Mouse (Mus musculus) forebrain, embryonic 16.5 days (tissue): Measurements from ENCODE around the gene Vmn2r31. TPM values are rescaled to one million over a fixed set of nuclear protein-coding genes. Genes with fewer than 3 reads are reported as not detected.
"Not testable (repeated sequence)": the region's sequence is repeated elsewhere in the genome, so short reads cannot be mapped to it uniquely, and the experiment has no call there.

Experiments used
- ATAC-seq: fragments of 200-750 bp; cut with Nextera tagmentation; 2 replicates; pipeline ENCODE4 v1.8.0; 2017; ENCODE audit warnings: mild to moderate bottlenecking, moderate library complexity
- H3K27ac ChIP-seq: fragments of 300-500 bp; sonication (generic); 2 replicates; pipeline ENCODE4 v1.5.1; 2014; ENCODE audit warnings: low read length, control low read depth
- H3K27me3 ChIP-seq: fragments of 300-500 bp; sonication (generic); replicated peaks from 2 replicates; pipeline ENCODE4 v1.6.1; 2014; ENCODE audit warnings: low read length; ENCODE audit not compliant: control insufficient read depth, insufficient read depth
- H3K36me3 ChIP-seq: fragments of 300-500 bp; sonication (generic); 2 replicates; pipeline ENCODE4 v1.6.1; 2014; ENCODE audit not compliant: control insufficient read depth, insufficient read depth
- H3K4me1 ChIP-seq: fragments of 300-500 bp; sonication (generic); replicated peaks from 2 replicates; pipeline ENCODE4 v1.6.1; 2014; ENCODE audit warnings: low read length; ENCODE audit not compliant: control insufficient read depth, insufficient read depth
- H3K4me2 ChIP-seq: fragments of 300-500 bp; sonication (generic); 2 replicates; pipeline ENCODE4 v1.6.1; 2014; ENCODE audit warnings: mild to moderate bottlenecking, low read length, control low read depth
- H3K4me3 ChIP-seq: fragments of 300-500 bp; sonication (generic); replicated peaks from 2 replicates; pipeline ENCODE4 v1.5.1; 2014; ENCODE audit warnings: mild to moderate bottlenecking, low read length, control low read depth
- H3K9ac ChIP-seq: fragments of 300-500 bp; sonication (generic); replicated peaks from 2 replicates; pipeline ENCODE4 v1.6.1; 2014; ENCODE audit warnings: low read depth, low read length, control low read depth
- H3K9me3 ChIP-seq: fragments of 300-500 bp; sonication (generic); 2 replicates; pipeline ENCODE4 v1.6.1; 2016; ENCODE audit warnings: low read length; ENCODE audit not compliant: control insufficient read depth
- WGBS: fragments of 180-500 bp; shearing (Covaris S2); extraction: QIAGEN DNeasy Blood & Tissue Kit; methylation state at CpG from one replicate; pipeline ENCODE4 v1.1.7; 2014; 5-methylcytosine and 5-hydroxymethylcytosine counted together
- polyA plus RNA-seq: library from polyadenylated mRNA; unstranded; fragments of >200 nt; fragmentation: Nextera tagmentation; extraction: Ambion mirVana; gene quantifications from 2 replicates; pipeline ENCODE4 v1.2.1, GENCODE M21; 2015

Vmn2r31 gene
- not detected in 2 replicates for polyA plus RNA-seq

GRCm38 (mm10) chr7:7399603-7400002 is at the start of gene Vmn2r31:
Gene Vmn2r31, minus strand, starts transcription at chr7:7399703.
- not testable (repeated sequence) for H3K9me3 ChIP-seq, H3K9ac ChIP-seq, ATAC-seq, H3K4me3 ChIP-seq, H3K27ac ChIP-seq, H3K4me2 ChIP-seq, H3K36me3 ChIP-seq, H3K27me3 ChIP-seq, H3K4me1 ChIP-seq

GRCm38 (mm10) chr7:7374431-7374830 is 25.1 kb downstream of the Vmn2r31 start, which contains the start of gene Gm45783:
Gene Gm45783, minus strand, starts transcription at chr7:7374573.
- WGBS, result 57% methylated on average over 12 of the region's 12 CpGs
- not testable (repeated sequence) for H3K9ac ChIP-seq

GRCm38 (mm10) chr7:7337509-7337908 is 62.0 kb downstream of the Vmn2r31 start, which contains the start of gene Vmn2r30:
Gene Vmn2r30, minus strand, starts transcription at chr7:7337609.
- not testable (repeated sequence) for H3K36me3 ChIP-seq, H3K27ac ChIP-seq, H3K4me2 ChIP-seq, ATAC-seq, H3K9ac ChIP-seq, H3K9me3 ChIP-seq, H3K27me3 ChIP-seq, H3K4me3 ChIP-seq, H3K4me1 ChIP-seq
- no CpG with 5 or more reads among the region's 1 CpGs for WGBS

More at GRCm38 (mm10) chr7:7374431-7374830, 25.1 kb downstream of the Vmn2r31 start, which contains the start of gene Gm45783:
- H3K9me3 ChIP-seq, H3K27me3 ChIP-seq, H3K4me3 ChIP-seq, H3K4me2 ChIP-seq, H3K27ac ChIP-seq, H3K36me3 ChIP-seq, H3K4me1 ChIP-seq, ATAC-seq: not testable (repeated sequence)

Other genes with a start within 250 kb of the Vmn2r31 start
- gene Zfp418, start 228.4 kb downstream of the Vmn2r31 start, polyA plus RNA-seq, result 3.5 and 4.0 TPM in 2 replicates
- gene Zfp772, start 189.7 kb downstream of the Vmn2r31 start, polyA plus RNA-seq, result 9.8 and 10.6 TPM in 2 replicates
- gene Vmn2r29, start 152.4 kb downstream of the Vmn2r31 start, polyA plus RNA-seq, result 0.76 and 2.3 TPM in 2 replicates
- gene Gm45844, start 121.4 kb downstream of the Vmn2r31 start, polyA plus RNA-seq, result 8.6 and 10.4 TPM in 2 replicates
- gene Clcn4, start 98.9 kb downstream of the Vmn2r31 start, polyA plus RNA-seq, result 202 and 213 TPM in 2 replicates
- not detected in 2 replicates for gene Vmn2r30, start 62.1 kb downstream of the Vmn2r31 start, polyA plus RNA-seq
- gene Gm45783, start 25.1 kb downstream of the Vmn2r31 start, polyA plus RNA-seq, result not detected in 2 replicates
- not detected in 2 replicates for gene Vmn2r32, start 80.3 kb upstream of the Vmn2r31 start, polyA plus RNA-seq
- gene Vmn2r33, start 167.1 kb upstream of the Vmn2r31 start, polyA plus RNA-seq, result not detected in 2 replicates